Mouse (Mus musculus) G1E (cell line): Measurements from ENCODE around the gene 9130230L23Rik. TPM values are rescaled to one million over a fixed set of nuclear protein-coding genes. Genes with fewer than 3 reads are reported as not detected.

Experiments
- ATAC-seq: 2 replicates; pipeline ENCODE4 v1.8.0; 2016; ENCODE audit warnings: mild to moderate bottlenecking; ENCODE audit not compliant: insufficient number of reproducible peaks, poor library complexity, low FRiP score, severe bottlenecking; ENCODE audit errors: extremely low read depth
- DNase-seq: peaks from one replicate; pipeline ENCODE4 v3.0.0; 2012; ENCODE audit warnings: low spot score
- H3K27me3 ChIP-seq: 2 replicates; pipeline ENCODE4 v1.6.1; 2012; ENCODE audit warnings: mild to moderate bottlenecking, low read length, inconsistent platforms; ENCODE audit not compliant: insufficient read depth
- H3K36me3 ChIP-seq: replicated peaks from 2 replicates; pipeline ENCODE3; 2012; ENCODE audit warnings: mild to moderate bottlenecking, inconsistent platforms
- H3K4me1 ChIP-seq: 2 replicates; pipeline ENCODE4 v1.6.1; 2012; ENCODE audit warnings: low read depth, low read length, inconsistent platforms, mixed read lengths; ENCODE audit not compliant: insufficient read depth
- H3K4me3 ChIP-seq: 2 replicates; pipeline ENCODE4 v1.5.1; 2012; ENCODE audit warnings: low read depth, mild to moderate bottlenecking, inconsistent platforms, low read length, moderate library complexity, mixed read lengths
- H3K9me3 ChIP-seq: replicated peaks from 2 replicates; pipeline ENCODE4 v1.6.1; 2012; ENCODE audit warnings: inconsistent platforms
- CTCF ChIP-seq: IDR thresholded peaks from 2 replicates; pipeline ENCODE4 v1.5.1; 2012; ENCODE audit warnings: low read depth, low read length, inconsistent platforms, mixed read lengths
- GATA1 ChIP-seq: IDR thresholded peaks from 2 replicates; pipeline ENCODE4 v1.6.1; 2012; ENCODE audit warnings: borderline replicate concordance, low read length, inconsistent platforms, mixed read lengths
- GATA2 ChIP-seq: IDR thresholded peaks from 2 replicates; pipeline ENCODE4 v1.6.1; 2012; ENCODE audit warnings: low read depth, low read length, inconsistent platforms, borderline replicate concordance
- POLR2AphosphoS5 ChIP-seq: IDR thresholded peaks from 2 replicates; pipeline ENCODE4 v1.6.1; 2012; ENCODE audit warnings: low read depth, low read length, inconsistent platforms; ENCODE audit not compliant: insufficient replicate concordance
- TAL1 ChIP-seq: conservative IDR thresholded peaks from 2 replicates; pipeline ENCODE4 v1.6.1; 2012; ENCODE audit warnings: low read depth, low read length, inconsistent platforms, mixed read lengths
- polyA plus RNA-seq: library from polyadenylated mRNA; stranded (reverse); fragments of >175 nt; gene quantifications from 2 replicates; pipeline ENCODE4 v1.2.3, GENCODE M21; 2012
- total RNA-seq, 2 experiments: library from RNA; stranded (forward) in 1 of 2; stranded (reverse) in 1 of 2; fragments of 200-1000 nt in 1 of 2; fragments of >200 nt in 1 of 2; fragmentation: Nextera tagmentation in 1 of 2; gene quantifications; 2 replicates each; pipeline ENCODE4 v1.2.3; 2014 to 2017

Gene 9130230L23Rik
- total and polyA plus RNA-seq, 3 experiments: 0.49 TPM; not detected in 2

DNA sequence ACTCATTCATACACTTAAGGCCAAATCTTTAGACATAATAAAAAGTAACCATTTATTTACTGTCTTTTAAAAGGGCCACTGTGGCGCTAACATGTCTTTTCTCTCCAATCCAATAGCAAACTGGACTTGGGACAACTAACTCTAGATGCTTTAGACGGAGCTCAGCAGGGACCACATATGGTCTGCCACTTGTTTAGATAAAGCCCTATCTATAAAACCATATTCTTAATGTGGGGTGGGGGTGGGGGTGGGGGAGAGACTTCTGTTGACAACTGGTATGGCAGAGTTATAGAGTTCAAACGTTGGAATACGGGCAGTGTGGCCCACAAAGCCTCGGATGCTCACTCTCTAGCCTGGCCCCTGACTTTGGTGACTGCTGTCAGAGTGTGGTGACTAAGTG lies 27.6 kb upstream of the 9130230L23Rik start:
- H3K4me1 ChIP-seq: no peaks in the 10 kb centered on the region
- H3K36me3 ChIP-seq: no peaks in the 10 kb centered on the region
- H3K9me3 ChIP-seq: peaks cover 4% of the 10 kb centered on the region
- TF ChIP-seq GATA1: no peak
- TF ChIP-seq CTCF: no peak
- no peak for TF ChIP-seq TAL1
- no peak for TF ChIP-seq GATA2
- no peak for TF ChIP-seq POLR2AphosphoS5
- ATAC-seq: no peak
- H3K27me3 ChIP-seq: no peaks in the 10 kb centered on the region
- no peak overlapping the region for H3K4me3 ChIP-seq
- DNase-seq: no peak

DNA sequence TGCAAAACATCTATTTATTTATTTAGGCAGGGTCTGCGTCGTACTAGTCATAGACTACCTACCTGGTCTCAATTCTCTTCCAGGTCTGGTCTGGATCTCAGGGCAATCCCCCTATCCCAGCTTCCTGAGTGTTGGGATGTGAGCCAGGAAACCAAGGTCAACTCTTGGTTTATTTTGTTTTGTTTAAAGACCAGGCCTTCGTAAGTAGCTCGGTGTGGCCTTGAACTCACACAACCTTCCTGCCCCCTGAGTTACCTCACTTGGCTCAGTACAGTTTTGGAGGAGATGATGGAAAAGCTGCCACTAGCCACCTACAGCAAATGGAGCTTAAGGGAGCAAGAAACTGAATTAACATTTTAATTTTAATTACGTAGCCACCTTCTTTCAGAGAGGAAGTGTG lies 24.1 kb upstream of the 9130230L23Rik start:
- TF ChIP-seq CTCF (no peak), GATA1 (no peak), GATA2 (no peak), TAL1 (no peak), POLR2AphosphoS5 (no peak)
- Histone ChIP-seq H3K36me3 (no peaks in the 10 kb centered on the region), H3K4me1 (no peaks in the 10 kb centered on the region), H3K27me3 (no peaks in the 10 kb centered on the region), H3K9me3 (peaks cover 12% of the 10 kb centered on the region), H3K4me3 (no peak overlapping the region)
- no peak for ATAC-seq
- no peak for DNase-seq

DNA sequence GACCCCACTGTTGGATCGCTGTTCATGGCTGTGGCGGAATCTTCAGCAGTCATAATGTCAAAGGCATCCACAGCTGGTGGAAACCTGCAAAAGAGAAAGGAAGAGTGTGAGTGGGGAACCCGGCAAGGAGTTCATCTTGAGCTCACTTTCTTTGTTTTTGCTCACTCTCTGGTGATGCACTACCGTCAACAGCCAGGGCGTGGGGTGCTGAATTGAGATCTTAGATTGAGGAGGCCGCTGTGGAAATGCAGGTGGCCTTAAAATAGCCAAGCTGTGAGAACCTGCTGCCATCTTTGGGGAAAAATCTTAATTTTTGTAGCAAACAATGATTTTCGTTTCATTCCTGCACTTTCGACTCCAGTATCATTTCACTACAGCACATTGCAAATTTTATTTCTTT lies 23.1 kb upstream of the 9130230L23Rik start:
- Histone ChIP-seq H3K36me3 (no peaks in the 10 kb centered on the region), H3K4me1 (no peaks in the 10 kb centered on the region), H3K4me3 (no peak overlapping the region), H3K27me3 (no peaks in the 10 kb centered on the region), H3K9me3 (peaks cover 12% of the 10 kb centered on the region)
- ATAC-seq (no peak), DNase-seq (no peak)
- TF ChIP-seq POLR2AphosphoS5 (no peak), GATA1 (no peak), GATA2 (no peak), CTCF (no peak), TAL1 (no peak)

DNA sequence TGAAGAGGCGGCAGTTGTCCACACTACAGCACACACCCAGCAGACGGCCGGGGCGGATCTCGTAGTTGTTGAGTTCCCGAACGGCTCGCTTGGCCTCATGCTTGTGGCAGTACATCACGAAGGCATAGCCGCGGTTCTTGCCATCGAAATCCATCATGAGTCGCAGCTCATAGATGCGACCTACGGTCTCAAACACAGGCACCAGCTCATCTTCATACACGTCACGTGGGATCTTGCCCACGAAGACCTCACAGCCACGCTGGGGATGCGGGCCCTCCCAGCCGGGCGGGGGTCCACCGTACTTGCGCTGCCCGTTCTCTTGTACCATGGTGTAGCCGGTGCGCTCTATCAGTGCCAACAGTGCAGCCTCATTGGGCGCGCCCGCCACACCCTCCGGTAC lies 22.7 kb upstream of the 9130230L23Rik start:
- peaks cover 12% of the 10 kb centered on the region for H3K9me3 ChIP-seq
- ATAC-seq: no peak
- DNase-seq: no peak
- H3K4me1 ChIP-seq: no peaks in the 10 kb centered on the region
- no peak for TF ChIP-seq POLR2AphosphoS5
- TF ChIP-seq TAL1: no peak
- no peak for TF ChIP-seq GATA1
- no peak for TF ChIP-seq CTCF
- TF ChIP-seq GATA2: no peak
- H3K36me3 ChIP-seq: no peaks in the 10 kb centered on the region
- no peaks in the 10 kb centered on the region for H3K27me3 ChIP-seq
- H3K4me3 ChIP-seq: no peak overlapping the region

DNA sequence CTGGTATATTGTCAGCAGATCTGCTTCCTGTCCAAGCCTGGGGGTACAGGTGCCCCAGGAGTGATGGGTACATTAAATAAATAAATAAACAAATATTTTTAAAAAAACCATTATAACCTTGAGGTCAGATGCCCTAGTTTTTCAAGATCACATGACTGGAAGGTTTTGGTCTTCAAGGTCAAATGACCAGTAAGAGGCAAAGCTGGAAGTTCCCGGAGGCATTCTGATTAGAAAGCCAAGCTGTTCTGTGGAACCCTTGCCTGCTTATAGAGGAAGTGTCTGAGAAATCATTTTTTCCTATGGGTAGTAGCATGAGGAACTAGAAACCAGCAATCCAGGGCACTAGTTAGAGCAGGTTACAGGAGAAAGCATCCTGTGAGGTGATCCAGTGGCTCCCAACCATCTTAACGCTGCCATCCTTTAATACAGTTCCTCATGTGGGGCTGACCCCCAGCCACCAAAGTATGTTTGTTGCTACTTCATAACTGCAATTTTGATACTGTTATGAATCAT lies 11.4 kb upstream of the 9130230L23Rik start:
- no peak for ATAC-seq

DNA sequence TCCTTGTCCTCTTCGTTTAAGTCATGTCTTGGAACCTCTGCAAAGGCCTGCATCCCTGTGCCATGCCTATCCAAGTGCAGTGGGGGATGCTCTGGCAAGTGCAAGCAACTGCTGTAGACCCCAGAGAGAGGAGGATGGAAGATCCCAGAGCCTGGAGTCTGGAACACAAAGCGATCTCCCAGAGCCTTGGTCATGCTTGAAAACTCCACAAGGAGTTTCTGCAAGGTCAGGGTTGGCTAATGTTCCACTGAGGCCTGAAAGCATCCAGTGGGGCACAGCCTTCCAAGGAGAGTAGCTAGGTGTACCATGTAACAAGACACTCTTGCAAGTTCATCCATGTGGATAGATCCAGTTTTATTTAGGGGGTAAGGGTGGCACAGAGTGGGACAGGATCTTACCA lies 10.4 kb upstream of the 9130230L23Rik start:
- no peak for TF ChIP-seq CTCF
- no peak for TF ChIP-seq GATA2
- no peak for TF ChIP-seq GATA1
- TF ChIP-seq TAL1: no peak
- TF ChIP-seq POLR2AphosphoS5: no peak
- H3K4me1 ChIP-seq: no peaks in the 10 kb centered on the region
- no peaks in the 10 kb centered on the region for H3K36me3 ChIP-seq
- DNase-seq (no peak), ATAC-seq (no peak)
- H3K9me3 ChIP-seq: no peaks in the 10 kb centered on the region
- no peaks in the 10 kb centered on the region for H3K27me3 ChIP-seq
- no peak overlapping the region for H3K4me3 ChIP-seq

More for the DNA sequence above, 11.4 kb upstream of the 9130230L23Rik start:
- no peak overlapping the region for H3K4me3 ChIP-seq
- no peak for TF ChIP-seq CTCF
- no peak for TF ChIP-seq TAL1
- TF ChIP-seq POLR2AphosphoS5: no peak
- TF ChIP-seq GATA2: no peak
- no peak for TF ChIP-seq GATA1
- no peaks in the 10 kb centered on the region for H3K36me3 ChIP-seq
- H3K9me3 ChIP-seq: no peaks in the 10 kb centered on the region
- DNase-seq: no peak
- H3K4me1 ChIP-seq: no peaks in the 10 kb centered on the region
- H3K27me3 ChIP-seq: no peaks in the 10 kb centered on the region

DNA sequence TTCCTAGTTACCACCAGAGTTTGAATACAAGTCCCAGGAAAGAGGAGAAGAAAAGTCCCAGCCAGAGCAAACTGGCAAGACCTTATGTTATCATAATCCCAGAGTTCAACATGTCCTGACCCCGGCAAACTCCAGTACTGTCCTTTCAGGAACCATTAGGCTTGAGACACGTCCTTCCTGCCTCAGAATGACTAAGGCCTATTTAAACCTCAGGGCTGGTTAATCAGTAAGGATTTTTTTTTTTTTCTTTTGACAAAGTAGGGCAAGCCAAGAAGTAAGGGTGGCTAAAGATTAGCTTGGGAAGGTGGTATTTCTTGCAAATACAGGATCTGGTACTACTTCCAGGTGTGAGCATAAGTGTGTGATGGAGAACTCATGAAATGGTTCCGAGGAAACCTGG lies 9.9 kb upstream of the 9130230L23Rik start:
- no peak for TF ChIP-seq CTCF
- TF ChIP-seq GATA2: no peak
- no peak for TF ChIP-seq TAL1
- DNase-seq (no peak), ATAC-seq (no peak)
- Histone ChIP-seq H3K27me3 (no peaks in the 10 kb centered on the region), H3K4me1 (no peaks in the 10 kb centered on the region), H3K4me3 (no peak overlapping the region), H3K36me3 (no peaks in the 10 kb centered on the region), H3K9me3 (no peaks in the 10 kb centered on the region)
